Mouse (Mus musculus) thymus, adult 18-20 months (tissue): Measurements from ENCODE around the gene Smdt1.
A peak's percentile ranks its signal among the peaks of the same experiment; 100 is the strongest.
"Not testable (repeated sequence)": the region's sequence is repeated elsewhere in the genome, so short reads cannot be mapped to it uniquely, and the experiment has no call there.

Experiments used
- DNase-seq, 2 experiments: peaks; one replicate each; pipeline ENCODE4 v3.0.0; 2022; ENCODE audit warnings: mixed read lengths in 2 of 2

Smdt1 gene

DNA sequence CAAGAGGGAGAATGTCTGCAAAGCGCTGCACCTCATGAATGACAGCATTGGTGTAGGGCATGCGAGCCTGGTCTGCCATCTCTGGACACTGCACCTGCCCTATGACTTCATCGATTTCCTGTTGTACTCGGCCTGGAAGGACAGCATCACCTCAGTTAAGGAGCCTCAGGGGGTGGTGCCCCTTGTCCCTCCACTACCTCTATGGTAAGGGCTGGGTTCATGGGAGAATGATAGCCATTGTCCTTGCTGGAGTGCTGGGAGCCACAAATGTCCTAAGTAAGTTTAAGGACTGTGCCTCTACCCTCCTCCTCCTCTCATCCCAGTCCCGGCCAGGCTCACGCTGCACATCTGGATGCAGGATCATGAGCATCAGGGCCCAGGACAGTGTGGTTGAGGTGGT is 33.7 kb downstream of the Smdt1 start:
- no peak for DNase-seq

DNA sequence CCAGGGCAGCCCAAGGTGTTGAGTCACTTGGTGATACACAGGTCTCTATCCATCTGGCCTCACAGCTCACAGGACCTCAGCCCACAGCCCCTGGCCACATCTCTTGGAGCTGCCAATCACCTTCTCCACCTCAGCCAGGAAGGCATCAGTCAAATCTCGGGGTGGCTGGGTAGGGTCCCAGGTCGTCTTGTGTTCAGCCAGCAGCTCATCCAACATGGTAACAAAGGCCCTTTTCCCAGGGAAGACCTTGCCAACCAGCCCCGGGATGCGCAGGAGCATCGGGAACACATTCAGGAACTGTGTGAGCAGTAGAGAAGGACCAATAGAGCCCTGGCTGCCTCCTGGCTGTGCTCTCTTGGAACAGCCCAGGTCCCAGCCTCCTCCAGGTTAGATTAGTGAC is 34.2 kb downstream of the Smdt1 start:
- no peak for DNase-seq

DNA sequence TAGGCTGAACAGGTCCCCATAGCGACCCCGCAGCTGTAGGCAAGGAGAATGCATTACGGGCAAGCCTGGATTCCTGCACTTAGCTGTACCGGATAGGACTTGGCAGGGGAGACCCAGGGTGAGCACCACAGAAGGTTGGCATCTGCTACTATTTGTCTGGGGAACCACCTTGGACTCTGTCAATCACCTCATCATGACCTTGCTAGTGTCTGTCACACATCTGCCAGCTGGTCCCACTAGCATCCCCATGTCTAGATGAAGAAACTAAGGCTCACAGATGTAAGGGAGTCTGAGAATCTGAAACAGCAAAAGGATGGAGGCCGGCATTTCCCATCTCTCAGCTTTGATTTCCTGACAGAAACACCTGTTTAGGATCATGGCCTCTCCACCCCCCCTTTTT is 35.7 kb downstream of the Smdt1 start:
- DNase-seq = no peak

DNA sequence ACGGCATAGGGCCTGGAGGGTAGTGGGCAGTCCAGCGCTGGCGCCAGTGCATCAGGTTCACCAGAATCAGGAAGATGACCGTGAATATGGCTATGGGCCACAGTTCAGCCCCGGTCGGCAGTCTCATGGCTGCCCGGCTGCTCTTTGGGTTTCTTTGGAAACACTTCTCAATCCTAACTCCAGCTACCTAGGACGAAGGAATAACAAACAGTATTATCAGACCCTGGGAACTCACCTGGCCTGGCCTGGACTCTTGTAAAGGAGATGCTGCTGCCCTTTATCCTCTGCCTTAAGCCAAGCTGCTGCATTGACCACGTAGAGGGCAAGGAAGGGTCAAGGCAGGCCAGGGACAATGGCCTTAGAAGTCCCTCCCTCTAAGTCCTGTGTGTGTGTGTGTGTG is 37.1 kb downstream of the Smdt1 start:
- no peak for DNase-seq

DNA sequence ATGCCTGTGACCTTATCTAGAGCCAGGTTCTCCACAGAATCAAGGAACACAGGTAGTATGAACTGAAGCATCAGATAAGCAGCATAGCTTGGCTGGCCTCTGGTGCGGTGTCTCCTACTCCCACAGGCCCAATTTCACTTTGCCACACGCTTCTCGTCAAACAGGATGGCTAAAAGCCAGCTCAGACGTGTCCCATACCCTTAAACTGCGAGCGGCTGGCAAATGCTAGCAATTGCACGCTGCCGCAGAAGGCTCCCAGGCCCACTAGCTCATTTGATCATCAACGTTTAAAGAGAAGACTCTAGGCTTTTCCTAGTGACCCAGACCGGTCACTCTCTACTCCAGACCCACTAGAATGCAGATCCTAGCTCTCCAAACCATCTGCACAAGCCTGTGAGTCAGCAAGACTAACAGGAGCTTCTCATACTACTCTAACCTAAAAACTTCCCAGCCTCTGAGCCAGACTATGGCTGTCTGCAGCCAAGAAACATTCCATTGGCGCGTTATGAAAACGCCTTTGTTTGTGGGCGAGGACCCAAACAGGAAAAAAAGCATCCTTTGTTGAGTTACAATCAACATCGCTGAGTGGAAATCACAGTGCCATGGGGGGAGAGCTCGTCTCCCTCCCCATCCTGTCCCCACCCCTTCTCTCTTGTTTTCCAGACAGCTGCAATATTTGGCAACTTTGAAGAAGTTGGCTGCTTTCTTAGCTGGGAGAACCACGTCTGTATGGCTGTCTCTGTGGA is 37.8 kb downstream of the Smdt1 start:
- no peak for DNase-seq

DNA sequence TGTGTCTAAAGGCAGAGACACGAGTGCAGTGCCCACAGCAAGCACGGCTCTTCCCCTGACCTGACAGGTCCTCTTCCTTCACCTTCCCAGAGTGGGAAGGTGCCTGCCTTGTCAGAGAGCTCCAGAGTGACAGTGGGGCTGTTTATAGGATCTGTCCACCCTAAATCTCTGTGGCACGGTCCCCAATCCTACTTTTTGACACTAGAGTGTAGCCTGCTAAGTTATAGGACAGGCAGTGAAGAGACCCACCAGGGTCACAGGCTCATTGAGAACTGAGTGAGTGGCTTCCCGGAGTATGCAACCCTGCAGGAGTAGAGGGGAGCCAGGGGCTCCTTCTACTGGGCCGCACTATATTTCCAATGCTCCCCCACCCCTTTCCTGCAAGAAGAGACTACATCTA is 38.9 kb downstream of the Smdt1 start:
- DNase-seq = no peak

DNA sequence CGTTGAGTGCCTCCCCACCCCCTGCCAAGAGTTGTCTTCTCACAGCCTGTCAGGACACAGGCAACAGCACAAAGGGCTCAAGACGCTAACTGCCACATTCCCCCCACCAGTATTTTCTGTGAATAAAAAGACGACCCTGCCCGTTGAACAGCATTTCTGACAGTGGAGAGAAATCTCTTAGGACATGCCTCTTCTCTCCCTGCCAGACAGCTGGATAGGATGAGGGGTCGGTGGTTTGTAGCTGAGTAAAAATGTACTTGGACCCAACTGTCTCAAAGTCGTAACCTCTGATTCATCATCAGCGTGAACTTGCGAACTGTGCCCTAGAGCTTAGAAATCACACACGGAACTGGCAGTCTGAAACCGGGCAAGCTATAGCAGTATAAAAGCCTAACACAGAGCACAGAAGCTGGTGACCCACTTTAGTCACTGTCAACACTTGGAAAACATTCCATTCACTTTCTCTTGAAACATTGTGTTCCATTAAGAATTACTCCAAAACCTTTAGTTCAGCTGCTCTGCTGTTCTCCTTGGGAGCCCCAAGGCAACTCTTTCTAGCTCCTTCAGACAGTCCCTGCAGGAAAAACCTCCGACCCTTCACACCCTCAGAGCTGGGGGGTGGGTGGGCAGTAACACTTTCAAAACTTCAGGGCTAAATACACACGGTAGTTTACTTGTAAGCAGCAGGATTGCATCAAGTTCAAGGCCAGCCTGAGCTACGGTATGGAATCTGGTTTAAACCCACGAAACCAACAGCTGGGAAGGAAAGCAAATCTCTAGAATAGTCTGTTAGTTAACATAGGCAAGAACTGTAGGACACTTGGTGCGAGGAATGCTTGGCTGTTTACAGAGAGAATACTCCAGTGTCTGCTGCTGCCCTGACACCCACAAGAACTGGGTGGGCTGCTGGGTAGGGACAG is 39.8 kb downstream of the Smdt1 start:
- DNase-seq = no peak

DNA sequence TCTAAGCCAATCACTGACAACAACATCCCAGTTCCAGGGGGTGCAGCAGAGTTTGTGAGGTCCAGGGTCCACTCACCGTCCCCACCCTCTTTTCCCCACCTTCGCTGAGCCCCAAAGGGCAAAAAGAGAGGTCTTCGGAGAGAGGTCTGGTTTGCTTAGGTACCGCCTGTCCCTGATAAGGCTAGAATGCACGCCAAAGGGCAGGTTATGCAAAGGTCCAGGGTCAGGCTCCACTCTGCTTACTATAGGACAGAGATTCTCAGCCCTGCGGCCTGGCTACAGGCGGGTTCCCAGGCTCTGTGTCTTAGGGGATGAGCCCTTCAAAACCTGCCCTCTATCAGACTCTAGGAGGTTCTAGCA is 40.7 kb downstream of the Smdt1 start:
- no peak for DNase-seq

DNA sequence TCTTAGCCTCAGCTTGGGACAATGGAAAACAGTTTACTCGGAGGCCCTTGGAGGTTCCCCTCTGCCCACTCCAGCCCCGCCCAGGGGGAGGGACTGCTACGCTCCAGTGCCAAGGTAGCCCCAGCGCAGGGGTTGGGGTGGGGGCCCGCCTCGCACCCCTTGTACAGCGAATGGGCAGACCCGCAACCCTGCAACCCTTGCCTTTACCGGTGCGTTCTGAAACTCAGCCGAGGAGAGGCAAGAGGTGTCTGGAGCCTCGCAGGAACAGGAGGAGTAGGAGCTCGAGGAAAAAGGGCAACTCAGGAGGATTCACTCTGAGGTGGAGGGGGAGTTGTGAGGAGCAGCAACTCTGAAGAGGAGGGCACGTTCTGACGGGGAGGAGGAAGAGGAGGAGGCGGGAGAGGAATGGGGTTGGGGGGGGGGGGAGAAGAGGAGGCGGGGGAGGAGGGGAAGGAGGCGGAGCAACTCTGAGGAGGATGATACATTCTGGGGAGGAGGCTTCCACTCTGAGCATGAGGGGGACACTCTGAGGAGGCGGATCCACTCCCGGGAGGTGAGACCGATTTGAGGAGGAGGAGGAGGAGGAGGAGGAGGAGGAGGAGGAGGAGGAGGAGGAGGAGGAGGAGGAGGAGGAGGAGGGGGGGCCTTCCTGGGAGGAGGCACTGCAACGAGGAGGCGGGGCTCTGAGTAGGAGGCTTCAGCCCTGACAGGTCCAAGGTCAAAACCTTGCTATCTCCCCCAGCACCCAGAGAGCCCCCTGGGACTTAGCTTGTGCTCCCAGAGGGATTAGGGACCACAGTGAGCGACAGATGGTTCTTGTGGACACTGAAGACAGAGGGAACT is 41.3 kb downstream of the Smdt1 start, which contains the start of gene Cyp2d22:
Cyp2d22 (minus strand) TSS at position 390 of the 843 bp plus-strand sequence.
- DNase-seq = peak; percentile 35 to 41

DNA sequence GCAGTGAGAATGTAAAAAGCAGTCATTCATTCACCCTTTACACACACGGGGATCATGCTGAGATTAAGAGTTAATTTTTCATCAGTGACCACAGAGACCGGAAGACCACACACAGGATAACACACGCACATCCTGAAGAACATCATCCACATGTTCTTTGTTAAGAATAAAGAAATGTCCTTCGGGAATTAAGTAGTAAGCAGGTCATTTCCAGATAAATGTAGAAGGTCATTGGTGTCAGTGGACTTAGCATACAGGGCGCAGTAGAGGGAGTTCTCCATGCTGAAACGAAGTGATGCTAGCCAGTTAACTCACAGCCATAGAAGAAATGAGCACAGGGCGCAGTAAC is 41.9 kb downstream of the Smdt1 start:
- DNase-seq = no peak

DNA sequence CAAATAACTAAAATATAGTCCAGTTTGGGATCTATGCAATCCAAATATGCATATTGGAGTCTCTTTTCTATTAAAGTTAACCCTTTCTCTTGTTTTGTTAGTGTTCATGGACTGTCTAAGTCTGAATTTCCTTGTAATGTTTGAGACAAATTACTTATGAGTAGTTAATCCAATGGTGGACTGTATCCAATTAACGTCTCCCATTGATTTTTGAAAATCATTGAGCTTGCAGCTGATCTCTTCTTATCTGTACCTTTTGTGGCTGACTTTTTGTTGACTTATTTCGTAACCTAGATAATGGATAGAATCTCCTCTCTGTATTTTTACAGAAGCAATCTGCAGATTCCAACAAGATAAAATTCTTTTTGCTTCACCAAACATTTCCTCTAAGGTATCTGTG is 43.7 kb downstream of the Smdt1 start:
- no peak for DNase-seq

DNA sequence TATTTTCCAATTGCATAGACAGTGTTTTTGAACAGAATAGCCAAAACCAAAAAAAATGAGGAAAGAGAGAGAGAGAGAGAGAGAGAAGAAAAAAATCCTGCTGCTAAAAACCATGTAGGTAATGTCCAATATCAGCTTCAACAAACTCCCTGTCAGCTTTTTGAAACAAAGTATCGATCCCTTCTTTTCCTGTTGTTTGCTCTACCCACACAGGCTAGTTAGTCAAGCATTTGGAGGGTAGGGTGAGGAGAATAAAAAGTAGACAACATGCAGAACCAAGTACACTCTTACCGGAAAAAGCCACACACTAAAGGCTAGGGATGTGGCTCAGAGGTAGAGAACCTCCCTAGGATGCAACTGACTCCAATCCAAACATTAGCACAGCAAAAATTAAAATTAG is 47.0 kb downstream of the Smdt1 start:
- DNase-seq = no peak

DNA sequence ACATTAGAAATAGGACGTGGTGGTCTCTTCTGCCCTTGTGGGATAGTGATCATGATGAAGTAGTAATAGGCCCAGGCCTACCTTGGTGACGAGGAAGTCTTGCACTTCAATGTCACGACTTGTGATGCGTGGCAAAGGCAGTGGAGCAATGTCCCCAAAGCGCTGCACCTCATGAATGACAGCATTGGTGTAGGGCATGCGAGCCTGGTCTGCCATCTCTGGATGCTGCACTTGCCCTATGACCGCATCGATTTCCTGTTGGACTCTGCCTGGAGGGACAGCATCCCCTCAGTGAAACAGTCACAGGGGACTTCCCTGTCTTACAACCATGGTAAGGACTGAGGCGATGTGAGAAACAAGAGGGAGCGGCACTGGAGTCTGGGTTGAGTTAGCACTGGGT is 51.2 kb downstream of the Smdt1 start:
- DNase-seq = not testable (repeated sequence)

DNA sequence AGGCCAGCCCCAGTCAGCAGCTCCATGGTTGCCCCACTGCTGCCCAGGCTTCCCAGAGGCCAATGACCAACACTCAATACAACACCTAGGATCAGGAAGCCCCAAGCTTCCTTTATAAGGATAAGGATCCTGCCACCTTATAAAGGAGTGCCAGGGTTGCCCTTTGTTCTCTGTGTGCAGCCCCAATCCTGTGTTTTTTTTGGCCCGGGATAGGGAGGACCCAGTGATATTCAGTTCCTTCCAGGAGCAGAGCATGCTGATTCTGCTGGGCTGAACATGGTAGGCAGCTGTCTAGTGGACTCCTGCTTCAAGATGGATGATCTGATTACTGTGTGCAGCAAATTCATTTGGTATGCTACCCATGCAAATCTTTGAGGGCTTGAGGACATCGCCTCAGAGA is 55.2 kb downstream of the Smdt1 start, which contains the start of gene Cyp2d11:
Cyp2d11 (minus strand) TSS at position 101 of the 400 bp plus-strand sequence.
- not testable (repeated sequence) for DNase-seq

DNA sequence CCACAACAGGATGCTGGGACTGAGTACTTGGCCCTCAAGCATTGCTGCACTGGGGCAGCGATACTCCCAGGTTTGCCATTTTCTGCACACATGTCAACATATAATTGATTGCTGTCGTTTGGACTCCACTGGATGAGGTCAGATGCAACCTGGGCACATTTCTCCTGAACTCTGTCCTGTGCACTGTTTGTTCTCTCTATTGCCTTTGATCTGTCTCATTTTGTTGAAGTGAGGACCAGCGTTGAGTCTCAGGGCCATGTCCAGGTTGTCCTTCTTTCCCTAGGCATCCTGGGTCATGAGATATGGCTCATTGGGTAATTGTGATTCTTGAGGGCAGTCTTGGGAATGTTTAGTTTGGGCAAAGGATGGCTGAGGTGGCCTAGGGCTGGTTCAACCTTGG is 57.2 kb downstream of the Smdt1 start:
- DNase-seq = not testable (repeated sequence)
